In genomic region chr5:90681842-90682241, GRCm38 (mm10) we compare ENCODE assay signal across 15 mouse cellular contexts. TPM values are rescaled to one million over a fixed set of nuclear protein-coding genes. Genes with fewer than 3 reads are reported as not detected.
A peak's percentile ranks its signal among the peaks of the same experiment; 100 is the strongest.
DNase-seq lines count a peak whose midpoint lies in the region; TF ChIP-seq lines count a peak whose summit lies in the region.
"Had no signal": no experiment of that assay in that cellular context is flagged by ENCODE, and none has a peak within 500 bp of the region (broad histone marks: within the 10 kb centered on the region; RNA-seq: fewer than 3 reads in every experiment).

No protein-coding gene starts in this region.

- no peaks in the 10 kb centered on the region for H3K27me3 ChIP-seq in C2C12 (ENCODE audit: control insufficient read depth, insufficient read depth, insufficient read length)
- H3K27me3 ChIP-seq: megakaryocyte, embryonic 14.5 days; neural tube, embryonic 13.5 days had no signal

- no peak overlapping the region for H3K4me3 ChIP-seq in C2C12 (ENCODE audit: insufficient read depth, poor library complexity, severe bottlenecking)
- H3K4me3 ChIP-seq in bone marrow macrophage, adult 2 months (ENCODE audit: insufficient read depth, low read length) = no peak overlapping the region
- H3K4me3 ChIP-seq: hindbrain, embryonic 10.5 days; limb, embryonic 10.5 days; megakaryocyte, embryonic 14.5 days; neural tube, embryonic 13.5 days had no signal

- DNase-seq in heart, adult 18-20 months = peak; percentile 29 to 38
- DNase-seq in heart, postnatal 10 days = no peak
- DNase-seq in lung, postnatal 36 days = peak; percentile 59
- no peak for DNase-seq in spleen, adult 12 weeks (ENCODE audit: low spot score)
- DNase-seq in neural tube, embryonic 10.5 days (ENCODE audit: extremely low spot score, low spot score) = no peak
- DNase-seq: cerebellum, postnatal 10 days; gastrocnemius, postnatal 36 days had no signal

- TF ChIP-seq POLR2A in bone marrow macrophage, adult 2 months (IDR thresholded peaks at IDR 0.05; ENCODE audit: borderline replicate concordance, low read depth, low read length) = no peak

- no peaks in the 10 kb centered on the region for H3K79me3 ChIP-seq in C2C12 (ENCODE audit: low read depth)

- 0 out of 2 replicates have a peak overlapping the region, but pooled peaks have one; percentile 11 for H3K27ac ChIP-seq in bone marrow macrophage, adult 2 months (ENCODE audit: insufficient read depth, low read depth, low read length)
- H3K27ac ChIP-seq: hindbrain, embryonic 10.5 days; limb, embryonic 10.5 days; liver, embryonic 14.5 days; neural tube, embryonic 13.5 days had no signal

- intact Hi-C loops in heart, postnatal 10 days (cut with DNase I) = no loop called here

- no peaks in the 10 kb centered on the region for H3K36me3 ChIP-seq in C2C12 (ENCODE audit: control insufficient read depth, insufficient read depth)
- H3K36me3 ChIP-seq: G1E; hindbrain, embryonic 10.5 days; limb, embryonic 10.5 days; neural tube, embryonic 13.5 days had no signal

- H3K4me1 ChIP-seq in bone marrow macrophage, adult 2 months (ENCODE audit: control insufficient read depth, insufficient read depth, low read length) = peaks cover 22% of the 10 kb centered on the region
- H3K4me1 ChIP-seq: hindbrain, embryonic 10.5 days; limb, embryonic 10.5 days; neural tube, embryonic 13.5 days had no signal

- TF ChIP-seq CTCF in C2C12 (IDR thresholded peaks at IDR 0.05; ENCODE audit: control insufficient read depth, insufficient read depth, insufficient read length) = no peak
- TF ChIP-seq CTCF in bone marrow macrophage, adult 2 months (IDR thresholded peaks at IDR 0.05; ENCODE audit: low read depth, low read length) = no peak

- H3ac ChIP-seq in C2C12 (ENCODE audit: control insufficient read depth, insufficient read length, low read depth) = no peak overlapping the region

- no peaks in the 10 kb centered on the region for H3K79me2 ChIP-seq in C2C12 (ENCODE audit: control insufficient read depth, insufficient read depth)

TF ChIP-seq in C2C12, 6 proteins besides CTCF, POLR2A, EP300 and RAD21:
- TF ChIP-seq MYOG (IDR thresholded peaks at IDR 0.05; ENCODE audit: control insufficient read depth, extremely low read depth, insufficient read length) (no peak), MAX (IDR thresholded peaks at IDR 0.05) (no peak), USF1 (IDR thresholded peaks at IDR 0.05; ENCODE audit: low read depth) (no peak), CEBPB (IDR thresholded peaks at IDR 0.05; ENCODE audit: low read depth) (peak; percentile 98), MYOD1 (IDR thresholded peaks at IDR 0.05; ENCODE audit: control insufficient read depth, insufficient read length, low read depth) (peak; percentile 2), FOSL1 (IDR thresholded peaks at IDR 0.05; ENCODE audit: insufficient read depth, low read length, poor library complexity, severe bottlenecking) (peak; percentile 39)

RNA-seq across cellular contexts. Expression of gene Rassf6, which starts 41.4 kb away (rescaled TPM):
- total RNA-seq in heart, adult 18-20 months (2021) = under 1 TPM in 1 of 2 experiments, not detected in 1; 0.87 TPM
- under 1 TPM in 1 of 2 experiments, not detected in 1; 0.38 TPM for total RNA-seq in heart, postnatal 10 days (2021)
- polyA plus RNA-seq in C2C12 (2012; fragmentation: generic; extraction: Trizol) = 0.12 TPM
- polyA plus RNA-seq in bone marrow macrophage, adult 2 months (2012; ENCODE audit: insufficient read depth, insufficient read length, missing spikeins) = not detected in 2 replicates
- total RNA-seq: G1E; gastrocnemius, postnatal 36 days had no signal
- polyA plus RNA-seq: G1E had no signal

Comparison
In these comparisons a context has a peak if more than half of its experiments do, and no peak if none do; other contexts are left out.
1. DNase-seq: peak in heart, adult 18-20 months (2 of 2) and lung, postnatal 36 days (single experiment); none in heart, postnatal 10 days (0 of 2), spleen, adult 12 weeks (single experiment) and neural tube, embryonic 10.5 days (single experiment).